Mouse (Mus musculus) lung, embryonic 15.5 days (tissue): ENCODE measurements around the gene Dhrs9. TPM values are rescaled to one million over a fixed set of nuclear protein-coding genes. Genes with fewer than 3 reads are reported as not detected.

ENCODE experiments used
- ATAC-seq: fragments of 200-750 bp; cut with Nextera tagmentation; 2 replicates; pipeline ENCODE4 v1.8.0; 2017; ENCODE audit warnings: moderate number of reproducible peaks, borderline replicate concordance; ENCODE audit not compliant: low FRiP score, low TSS enrichment; ENCODE audit errors: extremely low read depth
- H3K27ac ChIP-seq: fragments of 300-500 bp; sonication (generic); 2 replicates; pipeline ENCODE4 v1.5.1; 2015; ENCODE audit warnings: moderate library complexity, mild to moderate bottlenecking, inconsistent platforms
- H3K27me3 ChIP-seq: fragments of 300-500 bp; sonication (generic); 2 replicates; pipeline ENCODE4 v1.6.1; 2015; ENCODE audit warnings: inconsistent platforms
- H3K36me3 ChIP-seq: fragments of 300-500 bp; sonication (generic); 2 replicates; pipeline ENCODE4 v1.6.1; 2015; ENCODE audit warnings: inconsistent platforms
- H3K4me1 ChIP-seq: fragments of 300-500 bp; sonication (generic); 2 replicates; pipeline ENCODE4 v1.6.1; 2015; ENCODE audit warnings: inconsistent platforms
- H3K4me2 ChIP-seq: fragments of 300-500 bp; sonication (generic); 2 replicates; pipeline ENCODE4 v1.6.1; 2015; ENCODE audit warnings: inconsistent platforms, mild to moderate bottlenecking, moderate library complexity
- H3K4me3 ChIP-seq: fragments of 300-500 bp; sonication (generic); 2 replicates; pipeline ENCODE4 v1.5.1; 2015; ENCODE audit warnings: mild to moderate bottlenecking, inconsistent platforms
- H3K9ac ChIP-seq: fragments of 300-500 bp; sonication (generic); 2 replicates; pipeline ENCODE4 v1.6.1; 2015; ENCODE audit warnings: inconsistent platforms
- H3K9me3 ChIP-seq: fragments of 300-500 bp; sonication (generic); 2 replicates; pipeline ENCODE4 v1.6.1; 2016; ENCODE audit warnings: inconsistent platforms
- WGBS: fragments of 180-500 bp; shearing (Covaris S2); methylation state at CpG from one replicate; pipeline ENCODE4 v1.1.7; 2015; 5-methylcytosine and 5-hydroxymethylcytosine counted together
- polyA plus RNA-seq: library from polyadenylated mRNA; unstranded; fragments of >200 nt; fragmentation: Nextera tagmentation; extraction: Ambion mirVana; gene quantifications from 2 replicates; pipeline ENCODE4 v1.2.1, GENCODE M21; 2015

Dhrs9 gene
- polyA plus RNA-seq, 1 experiment from 2014 or later = not detected

- 87% methylated on average over 2 of the region's 2 CpGs for WGBS
- H3K27me3 ChIP-seq = no peaks in the 10 kb centered on the region
- no peak for ATAC-seq
- H3K9me3 ChIP-seq = no peaks in the 10 kb centered on the region
- H3K36me3 ChIP-seq = no peaks in the 10 kb centered on the region
- no peak overlapping the region for H3K4me3 ChIP-seq
- H3K27ac ChIP-seq = no peak overlapping the region
- no peak overlapping the region for H3K4me2 ChIP-seq
- no peaks in the 10 kb centered on the region for H3K4me1 ChIP-seq
- H3K9ac ChIP-seq = no peak overlapping the region
Observed at GRCm38 (mm10) chr2:69393947-69394346, 13.7 kb downstream of the Dhrs9 start.

- no peak overlapping the region for H3K4me3 ChIP-seq
- H3K36me3 ChIP-seq = no peaks in the 10 kb centered on the region
- no peaks in the 10 kb centered on the region for H3K4me1 ChIP-seq
- no peak overlapping the region for H3K4me2 ChIP-seq
- no peaks in the 10 kb centered on the region for H3K9me3 ChIP-seq
- no peak overlapping the region for H3K9ac ChIP-seq
- no peak overlapping the region for H3K27ac ChIP-seq
- no peak for ATAC-seq
- H3K27me3 ChIP-seq = no peaks in the 10 kb centered on the region
- 58% methylated on average over 9 of the region's 9 CpGs for WGBS
Observed at GRCm38 (mm10) chr2:69395597-69396248, 15.5 kb downstream of the Dhrs9 start.

GRCm38 (mm10) chr2:69396760-69397435 is 16.7 kb downstream of the Dhrs9 start:
- Histone ChIP-seq H3K27me3 (no peaks in the 10 kb centered on the region), H3K9ac (no peak overlapping the region), H3K9me3 (no peaks in the 10 kb centered on the region), H3K4me3 (no peak overlapping the region), H3K4me2 (no peak overlapping the region), H3K27ac (no peak overlapping the region), H3K36me3 (no peaks in the 10 kb centered on the region), H3K4me1 (no peaks in the 10 kb centered on the region)
- 79% methylated on average over 12 of the region's 12 CpGs for WGBS
- ATAC-seq = no peak

GRCm38 (mm10) chr2:69400866-69401604 is 20.8 kb downstream of the Dhrs9 start:
- H3K4me2 ChIP-seq = no peak overlapping the region
- H3K4me1 ChIP-seq = no peaks in the 10 kb centered on the region
- no peaks in the 10 kb centered on the region for H3K9me3 ChIP-seq
- 61% methylated on average over 7 of the region's 7 CpGs for WGBS
- no peak overlapping the region for H3K4me3 ChIP-seq
- H3K27ac ChIP-seq = no peak overlapping the region
- H3K27me3 ChIP-seq = no peaks in the 10 kb centered on the region
- H3K9ac ChIP-seq = no peak overlapping the region
- no peaks in the 10 kb centered on the region for H3K36me3 ChIP-seq
- ATAC-seq = no peak

GRCm38 (mm10) chr2:69401891-69402290 is 21.6 kb downstream of the Dhrs9 start:
- no peak overlapping the region for H3K4me3 ChIP-seq
- H3K9ac ChIP-seq = no peak overlapping the region
- H3K27me3 ChIP-seq = no peaks in the 10 kb centered on the region
- H3K9me3 ChIP-seq = no peaks in the 10 kb centered on the region
- H3K36me3 ChIP-seq = no peaks in the 10 kb centered on the region
- no peak overlapping the region for H3K4me2 ChIP-seq
- ATAC-seq = no peak
- 74% methylated on average over 6 of the region's 6 CpGs for WGBS
- no peak overlapping the region for H3K27ac ChIP-seq
- no peaks in the 10 kb centered on the region for H3K4me1 ChIP-seq

- no peak for ATAC-seq
- Histone ChIP-seq H3K4me2 (no peak overlapping the region), H3K9ac (no peak overlapping the region), H3K36me3 (no peaks in the 10 kb centered on the region), H3K4me3 (no peak overlapping the region), H3K4me1 (no peaks in the 10 kb centered on the region), H3K27ac (no peak overlapping the region), H3K27me3 (no peaks in the 10 kb centered on the region), H3K9me3 (no peaks in the 10 kb centered on the region)
- 78% methylated on average over 7 of the region's 7 CpGs for WGBS
Observed at GRCm38 (mm10) chr2:69402309-69402708, 22.1 kb downstream of the Dhrs9 start.

GRCm38 (mm10) chr2:69405692-69406091 is 25.4 kb downstream of the Dhrs9 start:
- no peak overlapping the region for H3K27ac ChIP-seq
- H3K4me2 ChIP-seq = no peak overlapping the region
- H3K9ac ChIP-seq = no peak overlapping the region
- H3K36me3 ChIP-seq = no peaks in the 10 kb centered on the region
- 72% methylated on average over 5 of the region's 5 CpGs for WGBS
- H3K9me3 ChIP-seq = no peaks in the 10 kb centered on the region
- ATAC-seq = no peak
- no peaks in the 10 kb centered on the region for H3K27me3 ChIP-seq
- H3K4me1 ChIP-seq = no peaks in the 10 kb centered on the region
- H3K4me3 ChIP-seq = no peak overlapping the region

- Histone ChIP-seq H3K4me2 (no peak overlapping the region), H3K4me3 (no peak overlapping the region), H3K9ac (no peak overlapping the region), H3K9me3 (no peaks in the 10 kb centered on the region), H3K27ac (no peak overlapping the region), H3K27me3 (no peaks in the 10 kb centered on the region), H3K4me1 (no peaks in the 10 kb centered on the region), H3K36me3 (no peaks in the 10 kb centered on the region)
- WGBS = 86% methylated on average over 10 of the region's 10 CpGs
- ATAC-seq = no peak
Observed at GRCm38 (mm10) chr2:69414539-69414938, 34.3 kb downstream of the Dhrs9 start.

- H3K36me3 ChIP-seq = no peaks in the 10 kb centered on the region
- no peak overlapping the region for H3K4me2 ChIP-seq
- no peak overlapping the region for H3K9ac ChIP-seq
- no peak for ATAC-seq
- H3K27ac ChIP-seq = no peak overlapping the region
- WGBS = 81% methylated on average over 6 of the region's 6 CpGs
- H3K4me3 ChIP-seq = no peak overlapping the region
- no peaks in the 10 kb centered on the region for H3K9me3 ChIP-seq
- no peaks in the 10 kb centered on the region for H3K27me3 ChIP-seq
- H3K4me1 ChIP-seq = no peaks in the 10 kb centered on the region
Observed at GRCm38 (mm10) chr2:69415070-69415469, 34.8 kb downstream of the Dhrs9 start.

- no peaks in the 10 kb centered on the region for H3K27me3 ChIP-seq
- 23% methylated on average over 11 of the region's 11 CpGs for WGBS
- H3K4me1 ChIP-seq = no peaks in the 10 kb centered on the region
- H3K4me2 ChIP-seq = no peak overlapping the region
- H3K4me3 ChIP-seq = no peak overlapping the region
- no peak overlapping the region for H3K9ac ChIP-seq
- H3K9me3 ChIP-seq = no peaks in the 10 kb centered on the region
- no peak for ATAC-seq
- H3K27ac ChIP-seq = no peak overlapping the region
- H3K36me3 ChIP-seq = no peaks in the 10 kb centered on the region
Observed at GRCm38 (mm10) chr2:69418294-69418881, 38.1 kb downstream of the Dhrs9 start.

- no peak overlapping the region for H3K9ac ChIP-seq
- no peak overlapping the region for H3K27ac ChIP-seq
- no peaks in the 10 kb centered on the region for H3K27me3 ChIP-seq
- 34% methylated on average over 5 of the region's 5 CpGs for WGBS
- no peaks in the 10 kb centered on the region for H3K4me1 ChIP-seq
- H3K9me3 ChIP-seq = no peaks in the 10 kb centered on the region
- H3K4me3 ChIP-seq = no peak overlapping the region
- no peak overlapping the region for H3K4me2 ChIP-seq
- H3K36me3 ChIP-seq = no peaks in the 10 kb centered on the region
- no peak for ATAC-seq
Observed at GRCm38 (mm10) chr2:69424829-69425228, 44.6 kb downstream of the Dhrs9 start.

GRCm38 (mm10) chr2:69426081-69426480 is 45.8 kb downstream of the Dhrs9 start:
- H3K4me1 ChIP-seq = no peaks in the 10 kb centered on the region
- WGBS = 71% methylated on average over 1 of the region's 1 CpGs

More at GRCm38 (mm10) chr2:69426081-69426480, 45.8 kb downstream of the Dhrs9 start:
- no peaks in the 10 kb centered on the region for H3K27me3 ChIP-seq
- H3K4me2 ChIP-seq = no peak overlapping the region
- no peaks in the 10 kb centered on the region for H3K9me3 ChIP-seq
- H3K4me3 ChIP-seq = no peak overlapping the region
- no peak overlapping the region for H3K9ac ChIP-seq
- H3K27ac ChIP-seq = no peak overlapping the region
- ATAC-seq = no peak
- no peaks in the 10 kb centered on the region for H3K36me3 ChIP-seq
